Mouse (Mus musculus) ES-E14 (cell line): ENCODE data around the gene Emilin2.

ENCODE experiments used
- HCFC1 ChIP-seq: IDR thresholded peaks from 2 replicates; pipeline ENCODE4 v1.6.1; 2012; ENCODE audit warnings: low read length, inconsistent platforms, borderline replicate concordance; ENCODE audit not compliant: insufficient read depth
- MAFK ChIP-seq: IDR thresholded peaks from 2 replicates; pipeline ENCODE4 v1.6.1; 2014; ENCODE audit warnings: mild to moderate bottlenecking, low read depth, low read length, inconsistent platforms; ENCODE audit not compliant: insufficient read depth
- ZC3H11A ChIP-seq: IDR thresholded peaks from 2 replicates; pipeline ENCODE4 v1.6.1; 2012; ENCODE audit warnings: low read depth, mild to moderate bottlenecking, inconsistent platforms, low read length, borderline replicate concordance

GRCm38 (mm10) chr17:71332298-71332697, 20.5 kb upstream of the Emilin2 start:
- TF ChIP-seq HCFC1 (no peak), ZC3H11A (no peak), MAFK (no peak)
